Mouse (Mus musculus): ENCODE data around the gene Cdh11.
"Not testable (repeated sequence)": the region's sequence is repeated elsewhere in the genome, so short reads cannot be mapped to it uniquely, and the experiment has no call there.

Cdh11 gene

GRCm38 (mm10) chr8:102707305-102707704 is 78.1 kb downstream of the Cdh11 start:
- no peak for DNase-seq (ENCODE audit: low read depth)

DNA sequence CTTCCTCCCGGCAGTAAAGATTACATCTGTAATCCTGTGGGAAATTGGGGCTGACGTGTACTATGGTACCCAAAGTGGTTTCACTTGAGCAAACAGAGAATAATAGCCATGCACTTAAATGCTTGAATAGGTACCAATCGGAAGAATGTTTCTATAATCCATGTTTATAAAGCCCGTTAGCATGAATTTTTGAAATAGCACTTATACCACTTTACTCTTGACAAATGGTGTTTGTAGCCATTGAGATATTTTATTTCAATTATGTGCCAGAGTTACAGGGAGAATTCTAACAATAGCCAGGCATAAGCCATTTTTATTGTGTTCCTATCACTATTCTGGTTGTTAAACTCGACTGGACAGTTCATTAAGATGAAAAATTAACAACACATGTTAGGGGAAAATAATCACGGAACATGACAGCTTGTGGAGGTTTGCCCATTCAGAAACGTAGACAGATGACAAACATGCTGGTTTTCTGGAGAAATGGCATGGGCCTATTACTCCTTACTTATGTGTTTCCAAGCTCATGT is 80.0 kb downstream of the Cdh11 start:
- DNase-seq (ENCODE audit: low read depth) = no peak

GRCm38 (mm10) chr8:102700245-102700644 is 85.2 kb downstream of the Cdh11 start:
- DNase-seq (ENCODE audit: low read depth) = peak; percentile 1

DNA sequence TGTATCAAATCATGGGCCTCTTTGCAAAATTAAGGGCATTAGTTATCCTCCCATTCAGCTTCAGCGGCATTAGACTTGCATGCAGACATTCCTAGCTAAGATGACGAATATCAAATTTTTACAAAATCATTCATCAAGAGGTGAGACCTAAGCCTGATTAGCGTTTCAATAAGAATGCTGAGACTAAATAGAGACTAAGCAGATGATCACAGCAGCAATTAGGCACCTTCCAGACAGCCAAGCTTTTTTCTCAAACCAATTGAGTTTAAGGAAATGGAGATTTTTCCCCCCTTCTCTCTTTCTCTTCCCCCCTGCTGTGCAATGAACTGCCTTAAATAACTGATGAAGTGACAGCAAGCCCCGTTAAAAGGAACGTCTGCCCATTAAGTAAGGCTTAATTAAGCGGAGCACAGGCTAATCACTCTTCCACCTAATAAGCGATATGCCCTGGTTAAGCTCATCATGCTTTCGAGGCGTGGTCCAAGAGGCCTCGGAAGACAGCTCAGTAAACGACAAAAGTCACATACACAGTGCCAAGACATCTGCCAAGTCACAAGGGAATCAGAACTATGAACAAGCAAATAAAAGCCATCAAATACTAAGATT is 87.1 kb downstream of the Cdh11 start:
- no peak for DNase-seq (ENCODE audit: low read depth)

GRCm38 (mm10) chr8:102693465-102693864 is 92.0 kb downstream of the Cdh11 start:
- no peak for DNase-seq (ENCODE audit: low read depth)

DNA sequence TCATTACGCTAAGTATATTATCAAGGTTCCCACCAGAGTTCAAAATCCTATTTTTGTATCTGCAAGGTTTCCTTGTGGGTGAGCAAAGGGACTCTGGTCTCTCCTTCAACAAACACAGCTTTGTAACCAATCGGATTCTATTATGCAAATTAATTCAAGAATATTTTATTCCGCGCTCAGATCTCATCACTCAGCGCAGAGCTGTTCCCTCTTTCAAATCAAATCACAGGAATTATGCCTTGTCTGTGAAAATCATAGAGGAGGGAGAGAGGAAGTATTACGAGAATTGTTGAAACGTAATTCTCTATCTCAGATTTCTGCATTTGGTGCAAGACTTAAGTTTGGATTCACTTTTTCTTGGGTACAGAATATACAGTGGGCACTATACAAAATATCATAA is 100.0 kb downstream of the Cdh11 start:
- not testable (repeated sequence) for DNase-seq (ENCODE audit: low read depth)

- no peak for DNase-seq (ENCODE audit: low read depth)
Observed at GRCm38 (mm10) chr8:102685023-102685422, 100.4 kb downstream of the Cdh11 start.

- no peak for DNase-seq (ENCODE audit: low read depth)
Observed at GRCm38 (mm10) chr8:102677148-102677547, 108.3 kb downstream of the Cdh11 start.

DNA sequence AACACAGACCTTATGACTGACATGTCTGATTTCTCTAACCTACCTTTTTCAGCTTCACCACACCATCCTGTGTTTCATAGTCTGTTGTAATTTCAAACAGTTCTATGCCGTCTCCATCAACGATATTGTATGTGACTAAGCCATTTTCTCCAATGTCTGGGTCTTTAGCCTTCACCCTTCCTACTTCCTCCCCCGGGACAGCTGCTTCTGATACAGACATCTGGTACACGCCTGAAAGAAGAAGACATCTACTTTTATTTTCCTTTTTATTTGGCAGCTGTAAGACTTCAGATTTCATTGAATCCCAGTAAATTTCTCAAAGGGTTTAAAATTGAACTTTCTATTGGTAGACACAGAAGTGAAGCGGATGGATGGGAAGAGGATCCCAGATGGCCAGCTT is 120.9 kb downstream of the Cdh11 start:
- DNase-seq (ENCODE audit: low read depth) = not testable (repeated sequence)

- DNase-seq (ENCODE audit: low read depth) = no peak
Observed at GRCm38 (mm10) chr8:102656529-102656928, 128.9 kb downstream of the Cdh11 start.

- DNase-seq (ENCODE audit: low read depth) = no peak
Observed at GRCm38 (mm10) chr8:102651964-102652363, 133.5 kb downstream of the Cdh11 start.

DNA sequence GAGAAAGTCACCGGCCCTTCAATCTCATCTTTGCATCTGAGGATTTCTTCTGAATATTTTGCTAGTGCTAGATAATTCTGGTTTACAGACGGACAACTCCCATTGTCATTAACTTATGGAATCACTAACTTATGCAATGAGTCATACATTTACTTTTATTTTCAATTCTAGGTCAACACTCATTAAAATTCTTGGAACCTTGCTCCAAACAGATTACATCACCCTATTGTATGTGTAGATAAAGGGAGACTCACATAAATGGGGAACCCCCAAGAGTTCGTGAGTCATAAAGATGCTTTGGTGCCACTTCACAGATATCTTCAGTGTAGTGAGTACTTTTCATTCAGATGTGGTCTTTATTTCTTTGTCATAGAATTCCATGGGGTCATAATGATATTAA is 158.3 kb downstream of the Cdh11 start:
- no peak for DNase-seq (ENCODE audit: low read depth)

DNA sequence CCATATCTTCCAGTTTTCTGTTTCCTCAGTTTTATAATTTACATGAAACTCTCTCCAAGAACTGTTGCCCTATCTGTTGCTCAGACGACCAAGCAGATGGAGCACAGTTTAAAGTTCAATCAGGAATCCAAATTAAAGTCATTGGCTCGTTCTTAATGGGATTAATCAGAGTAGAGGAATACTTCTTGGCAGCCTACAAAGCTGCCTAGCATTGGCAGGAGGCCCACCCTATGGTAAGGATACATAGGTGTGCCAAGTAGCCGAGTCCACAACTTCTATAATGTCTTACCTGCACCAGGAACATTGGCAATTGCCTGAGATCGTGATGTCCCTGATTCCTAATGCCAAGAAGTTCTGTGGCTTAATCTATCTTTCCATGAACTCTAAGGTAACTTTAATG is 173.3 kb downstream of the Cdh11 start:
- no peak for DNase-seq (ENCODE audit: low read depth)

- DNase-seq (ENCODE audit: low read depth) = no peak
Observed at GRCm38 (mm10) chr8:102601327-102601726, 184.1 kb downstream of the Cdh11 start.

- no peak for DNase-seq (ENCODE audit: low read depth)
Observed at GRCm38 (mm10) chr8:102596523-102596922, 188.9 kb downstream of the Cdh11 start.

- no peak for DNase-seq (ENCODE audit: low read depth)
Observed at GRCm38 (mm10) chr8:102593899-102594298, 191.5 kb downstream of the Cdh11 start.

All from c-Kit-positive CD71-negative TER-119-negative erythroid progenitor cells, embryonic 14.5 days (primary cell).